Mouse (Mus musculus) neural tube, embryonic 13.5 days (tissue): ENCODE results near the gene Farp1. TPM values are rescaled to one million over a fixed set of nuclear protein-coding genes. Genes with fewer than 3 reads are reported as not detected.
A peak's percentile ranks its signal among the peaks of the same experiment; 100 is the strongest.
"Not testable (repeated sequence)": the region's sequence is repeated elsewhere in the genome, so short reads cannot be mapped to it uniquely, and the experiment has no call there.

Experiments
- ATAC-seq: fragments of 200-750 bp; cut with Nextera tagmentation; 2 replicates; pipeline ENCODE4 v1.8.0; 2017; ENCODE audit warnings: low read depth, mild to moderate bottlenecking, moderate TSS enrichment, moderate library complexity
- H3K27ac ChIP-seq: fragments of 300-500 bp; sonication (generic); replicated peaks from 2 replicates; pipeline ENCODE4 v1.5.1; 2015; ENCODE audit warnings: moderate library complexity, mild to moderate bottlenecking, inconsistent platforms
- H3K27me3 ChIP-seq: fragments of 300-500 bp; sonication (generic); 2 replicates; pipeline ENCODE4 v1.6.1; 2015; ENCODE audit warnings: mild to moderate bottlenecking, inconsistent platforms
- H3K36me3 ChIP-seq: fragments of 300-500 bp; sonication (generic); 2 replicates; pipeline ENCODE4 v1.6.1; 2015; ENCODE audit warnings: mild to moderate bottlenecking, inconsistent platforms
- H3K4me1 ChIP-seq: fragments of 300-500 bp; sonication (generic); replicated peaks from 2 replicates; pipeline ENCODE4 v1.6.1; 2015; ENCODE audit warnings: inconsistent platforms
- H3K4me2 ChIP-seq: fragments of 300-500 bp; sonication (generic); 2 replicates; pipeline ENCODE4 v1.6.1; 2015; ENCODE audit warnings: inconsistent platforms, mild to moderate bottlenecking, moderate library complexity
- H3K4me3 ChIP-seq: fragments of 300-500 bp; sonication (generic); 2 replicates; pipeline ENCODE4 v1.5.1; 2015; ENCODE audit warnings: mild to moderate bottlenecking, inconsistent platforms
- H3K9ac ChIP-seq: fragments of 300-500 bp; sonication (generic); 2 replicates; pipeline ENCODE4 v1.6.1; 2015; ENCODE audit warnings: moderate library complexity, mild to moderate bottlenecking, inconsistent platforms
- H3K9me3 ChIP-seq: fragments of 300-500 bp; sonication (generic); 2 replicates; pipeline ENCODE4 v1.6.1; 2016; ENCODE audit warnings: inconsistent platforms
- WGBS: fragments of 180-500 bp; shearing (Covaris S2); methylation state at CpG from one replicate; pipeline ENCODE4 v1.1.7; 2015; 5-methylcytosine and 5-hydroxymethylcytosine counted together
- polyA plus RNA-seq: library from polyadenylated mRNA; unstranded; fragments of >200 nt; fragmentation: Nextera tagmentation; extraction: Ambion mirVana; gene quantifications from 2 replicates; pipeline ENCODE4 v1.2.1, GENCODE M21; 2015

Gene Farp1
- polyA plus RNA-seq, 1 experiment from 2014 or later = 21.0 TPM

DNA sequence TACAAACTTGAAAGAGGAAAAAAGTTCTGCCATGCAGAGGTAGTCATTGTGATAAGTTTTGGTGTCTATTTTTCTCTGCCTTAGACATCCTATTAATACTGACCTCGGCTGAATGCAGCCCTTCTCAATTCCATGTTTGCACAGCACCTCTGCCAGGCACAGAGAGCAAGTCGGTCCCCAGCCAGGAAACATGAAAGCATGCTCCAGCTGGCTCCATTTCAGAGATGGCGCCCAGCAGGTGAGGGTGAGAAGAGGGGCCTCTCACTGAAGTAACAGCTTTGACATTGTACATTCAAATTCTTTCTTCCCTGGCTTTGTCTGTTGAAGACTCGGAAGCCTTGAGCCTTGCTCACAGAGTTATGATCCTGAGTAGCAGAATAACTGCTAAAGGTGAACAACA, 140.9 kb downstream of the Farp1 start:
- H3K27ac ChIP-seq = no peak overlapping the region
- H3K4me3 ChIP-seq = no peak overlapping the region
- H3K4me1 ChIP-seq = peaks cover 33% of the 10 kb centered on the region
- ATAC-seq = no peak
- H3K4me2 ChIP-seq = no peak overlapping the region
- WGBS = 70% methylated on average over 4 of the region's 4 CpGs
- no peaks in the 10 kb centered on the region for H3K36me3 ChIP-seq
- H3K9ac ChIP-seq = no peak overlapping the region
- H3K27me3 ChIP-seq = no peaks in the 10 kb centered on the region
- H3K9me3 ChIP-seq = no peaks in the 10 kb centered on the region

DNA sequence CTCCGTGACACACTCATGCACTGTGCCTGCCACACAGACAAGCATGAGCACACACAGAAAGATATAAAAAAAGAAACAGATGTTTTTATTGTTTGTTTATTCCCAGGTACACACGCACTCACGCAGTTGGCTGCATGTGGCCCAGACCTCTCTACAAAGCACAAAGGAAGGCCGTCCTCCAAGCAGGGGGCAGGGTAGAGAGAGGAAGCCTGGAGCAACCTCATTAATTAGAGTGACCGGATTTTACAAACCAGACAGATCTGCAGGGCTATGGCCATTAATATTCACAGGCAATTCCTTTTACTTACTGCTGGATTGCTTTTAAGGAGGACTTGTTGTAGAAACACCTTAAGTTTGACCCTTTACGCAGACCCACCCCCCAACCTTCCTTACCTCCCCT, 142.9 kb downstream of the Farp1 start:
- WGBS = 61% methylated on average over 6 of the region's 6 CpGs
- Histone ChIP-seq H3K27me3 (no peaks in the 10 kb centered on the region), H3K9me3 (no peaks in the 10 kb centered on the region), H3K27ac (no peak overlapping the region), H3K4me3 (no peak overlapping the region), H3K36me3 (no peaks in the 10 kb centered on the region), H3K4me1 (peaks cover 21% of the 10 kb centered on the region), H3K9ac (no peak overlapping the region), H3K4me2 (no peak overlapping the region)
- no peak for ATAC-seq

DNA sequence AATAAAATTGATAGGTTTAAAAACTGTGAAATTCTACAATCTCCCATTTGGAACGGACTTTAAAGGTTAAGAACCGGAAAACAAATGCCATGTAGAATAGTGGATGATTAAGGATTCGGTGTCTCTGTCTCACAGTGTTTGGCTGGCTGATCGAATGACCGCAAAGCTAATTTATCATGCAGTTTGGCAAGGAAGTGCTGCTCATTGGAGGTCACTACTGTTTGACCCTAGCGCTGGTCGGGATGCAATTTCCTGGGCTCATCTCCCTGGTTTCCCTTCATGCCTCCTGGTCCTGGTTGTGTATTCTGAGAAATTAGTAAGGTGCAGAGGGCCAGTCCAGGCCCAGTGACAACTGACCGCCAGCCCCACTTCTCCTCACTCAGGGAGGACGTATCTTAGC, 145.6 kb downstream of the Farp1 start:
- Histone ChIP-seq H3K27ac (no peak overlapping the region), H3K4me1 (peaks cover 12% of the 10 kb centered on the region), H3K9me3 (no peaks in the 10 kb centered on the region), H3K9ac (no peak overlapping the region), H3K4me2 (no peak overlapping the region), H3K4me3 (no peak overlapping the region), H3K27me3 (no peaks in the 10 kb centered on the region), H3K36me3 (no peaks in the 10 kb centered on the region)
- WGBS = 66% methylated on average over 9 of the region's 9 CpGs
- no peak for ATAC-seq

DNA sequence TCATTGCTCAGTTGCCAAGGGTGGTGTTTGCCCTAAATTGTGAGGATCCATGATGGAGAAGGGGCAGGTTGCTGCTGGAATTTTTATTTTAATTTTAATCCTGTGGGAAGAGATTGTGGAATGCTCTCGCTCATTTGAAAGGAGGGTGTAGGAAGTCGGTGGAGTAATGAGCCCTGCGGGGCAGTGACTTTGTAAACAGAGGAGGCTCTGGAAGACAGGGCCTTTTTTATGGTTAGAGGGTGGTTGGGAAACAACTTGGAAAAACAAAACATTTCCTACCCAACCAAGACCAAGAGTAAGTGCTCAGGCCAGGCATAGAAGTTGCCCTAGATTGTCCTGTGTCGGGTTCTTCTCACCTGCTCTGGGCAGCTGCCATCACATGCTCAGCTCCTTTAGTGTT, 146.8 kb downstream of the Farp1 start:
- no peaks in the 10 kb centered on the region for H3K27me3 ChIP-seq
- peaks cover 12% of the 10 kb centered on the region for H3K4me1 ChIP-seq
- ATAC-seq = no peak
- no peak overlapping the region for H3K9ac ChIP-seq
- no peak overlapping the region for H3K4me3 ChIP-seq
- no peaks in the 10 kb centered on the region for H3K36me3 ChIP-seq
- no peaks in the 10 kb centered on the region for H3K9me3 ChIP-seq
- 54% methylated on average over 4 of the region's 4 CpGs for WGBS
- no peak overlapping the region for H3K4me2 ChIP-seq
- no peak overlapping the region for H3K27ac ChIP-seq

DNA sequence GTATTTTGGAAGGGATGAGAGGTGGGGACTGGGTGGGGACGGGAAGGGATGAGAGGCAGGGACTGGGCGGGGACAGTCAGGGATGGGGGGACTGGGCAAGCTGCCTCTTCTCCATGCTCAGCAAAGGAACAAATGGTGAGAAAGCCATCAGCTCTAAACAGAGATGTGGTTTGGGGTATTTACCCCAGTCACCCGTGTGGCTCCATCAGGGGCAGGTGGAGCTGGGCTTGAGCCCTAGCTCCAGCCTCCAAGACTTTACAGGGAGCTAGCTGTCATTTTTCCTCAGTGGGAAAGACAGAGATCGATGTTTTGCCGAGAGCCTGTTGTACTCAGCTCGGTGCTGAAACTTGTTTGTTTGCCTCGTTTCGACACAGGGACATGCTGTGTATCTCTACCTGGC, 148.0 kb downstream of the Farp1 start:
- WGBS = 94% methylated on average over 8 of the region's 8 CpGs
- Histone ChIP-seq H3K9ac (no peak overlapping the region), H3K36me3 (no peaks in the 10 kb centered on the region), H3K27me3 (no peaks in the 10 kb centered on the region), H3K27ac (no peak overlapping the region), H3K9me3 (no peaks in the 10 kb centered on the region), H3K4me1 (peaks cover 7% of the 10 kb centered on the region), H3K4me2 (no peak overlapping the region), H3K4me3 (no peak overlapping the region)
- ATAC-seq = no peak

DNA sequence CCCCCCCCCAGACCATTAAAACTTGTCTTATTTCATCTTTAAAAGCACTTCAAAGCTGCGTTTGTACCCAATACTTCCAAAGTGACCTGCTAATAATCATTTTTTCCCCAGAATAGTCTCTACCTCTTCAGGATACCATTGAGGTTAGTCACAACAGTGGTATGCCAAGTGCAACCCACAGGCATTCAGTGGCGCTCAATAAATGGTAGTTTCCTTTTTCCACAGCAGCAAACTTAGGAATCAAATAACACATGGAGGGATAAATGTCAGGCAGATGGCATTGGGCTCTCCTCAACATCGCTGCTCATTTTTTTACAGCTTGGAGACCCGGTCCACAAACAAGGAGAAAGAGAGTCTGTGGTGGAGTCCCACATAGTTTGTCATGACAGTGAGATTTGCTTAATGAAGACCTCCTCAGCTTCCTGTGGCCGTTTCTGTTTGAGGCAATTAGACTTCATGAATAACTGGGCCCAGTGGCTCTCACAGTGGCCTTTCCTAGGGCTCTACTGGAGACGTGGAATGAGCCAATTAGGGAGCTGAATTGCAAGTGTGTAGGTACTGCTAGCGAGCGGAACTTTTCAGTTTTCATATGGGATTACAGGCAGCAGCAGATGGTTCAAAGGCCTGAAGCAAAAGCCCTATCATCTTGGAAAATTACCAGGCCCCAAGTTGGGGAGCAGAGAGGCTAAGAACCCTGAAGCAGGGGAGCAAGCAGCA, 148.6 kb downstream of the Farp1 start:
- Histone ChIP-seq H3K4me1 (peaks cover 7% of the 10 kb centered on the region; the same call in 1 of the 2 replicates), H3K9me3 (no peaks in the 10 kb centered on the region), H3K4me3 (no peak overlapping the region), H3K4me2 (no peak overlapping the region), H3K27me3 (no peaks in the 10 kb centered on the region), H3K9ac (no peak overlapping the region), H3K27ac (no peak overlapping the region), H3K36me3 (no peaks in the 10 kb centered on the region)
- no peak for ATAC-seq
- WGBS = 75% methylated on average over 8 of the region's 8 CpGs

DNA sequence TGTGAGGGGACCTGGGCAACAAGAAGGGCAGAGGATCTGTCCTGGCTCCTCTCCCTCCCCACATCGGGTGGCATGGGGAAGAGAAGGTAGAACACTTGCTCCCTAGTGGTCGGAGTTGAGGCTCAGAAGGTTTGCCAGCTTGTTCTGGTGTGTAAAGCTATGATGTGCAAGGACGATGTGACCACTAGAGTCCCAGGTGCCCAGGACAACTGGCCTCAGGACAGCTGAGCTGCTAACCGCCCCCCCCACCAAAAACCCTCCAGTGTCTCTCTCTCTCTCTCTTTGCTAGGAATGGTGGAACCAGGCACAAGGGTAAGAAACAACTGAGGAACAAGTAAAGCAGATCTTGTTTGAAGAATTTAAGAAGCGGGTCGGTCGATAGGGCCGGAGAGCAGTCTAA, 149.4 kb downstream of the Farp1 start:
- no peaks in the 10 kb centered on the region for H3K27me3 ChIP-seq
- H3K4me2 ChIP-seq = no peak overlapping the region
- WGBS = 96% methylated on average over 8 of the region's 8 CpGs
- H3K27ac ChIP-seq = no peak overlapping the region
- H3K4me1 ChIP-seq = peaks cover 7% of the 10 kb centered on the region; the same call in 1 of the 2 replicates
- H3K9me3 ChIP-seq = no peaks in the 10 kb centered on the region
- no peak overlapping the region for H3K4me3 ChIP-seq
- no peak for ATAC-seq
- no peak overlapping the region for H3K9ac ChIP-seq
- no peaks in the 10 kb centered on the region for H3K36me3 ChIP-seq

DNA sequence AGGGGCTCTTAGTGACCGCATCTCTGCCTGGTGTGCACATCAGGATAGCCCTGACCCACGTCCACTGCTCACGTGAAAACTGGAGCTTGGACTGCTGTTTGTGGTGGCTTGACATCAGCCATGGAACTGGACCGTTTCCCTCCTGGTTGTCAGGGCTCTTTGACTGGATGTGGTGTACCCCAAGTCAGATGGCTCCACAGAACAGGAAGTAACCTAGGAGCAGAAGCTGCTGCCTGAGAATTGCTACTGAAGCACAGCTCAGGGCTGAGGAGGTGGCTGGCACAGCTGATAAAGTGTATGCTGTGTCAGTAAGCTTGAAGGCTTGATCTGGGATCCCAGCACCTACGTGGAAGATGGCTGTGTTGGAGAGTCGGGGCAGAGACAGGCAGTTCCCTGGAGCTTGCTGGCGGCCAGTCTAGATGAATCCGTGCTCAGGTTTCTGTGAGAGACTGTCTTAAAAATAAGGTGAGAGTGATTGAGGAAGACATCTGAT, 151.4 kb downstream of the Farp1 start:
- ATAC-seq = 0 out of 2 replicates have a peak, but pooled peaks have one; percentile 32

DNA sequence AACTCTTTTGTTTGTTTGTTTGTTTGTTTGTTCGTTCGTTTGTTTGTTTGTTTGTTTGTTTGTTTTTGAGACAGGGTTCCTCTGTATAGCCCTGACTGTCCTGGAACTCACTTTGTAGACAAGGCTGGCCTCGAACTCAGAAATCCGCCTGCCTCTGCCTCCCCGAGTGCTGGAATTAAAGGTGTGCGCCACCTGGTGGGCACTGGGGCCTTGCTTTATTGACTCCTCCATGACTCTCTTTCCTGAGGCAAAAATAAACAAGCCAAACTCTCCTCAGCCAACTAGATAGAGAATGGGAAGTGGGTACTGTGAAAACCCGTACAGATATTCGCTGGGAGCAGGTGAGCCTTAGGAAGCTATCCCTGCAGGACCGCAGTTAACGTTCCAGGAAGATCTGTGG, 154.8 kb downstream of the Farp1 start:
- not testable (repeated sequence) for ATAC-seq, H3K27me3 ChIP-seq, H3K27ac ChIP-seq, H3K9me3 ChIP-seq, H3K36me3 ChIP-seq, H3K4me3 ChIP-seq, H3K9ac ChIP-seq, H3K4me2 ChIP-seq
- 94% methylated on average over 10 of the region's 10 CpGs for WGBS
- peaks cover 13% of the 10 kb centered on the region for H3K4me1 ChIP-seq

More for the DNA sequence above, 151.4 kb downstream of the Farp1 start:
- no peaks in the 10 kb centered on the region for H3K36me3 ChIP-seq
- peaks cover 10% of the 10 kb centered on the region for H3K4me1 ChIP-seq
- H3K4me3 ChIP-seq = no peak overlapping the region
- no peak overlapping the region for H3K4me2 ChIP-seq
- WGBS = 91% methylated on average over 8 of the region's 8 CpGs
- no peak overlapping the region for H3K9ac ChIP-seq
- H3K9me3 ChIP-seq = no peaks in the 10 kb centered on the region
- no peaks in the 10 kb centered on the region for H3K27me3 ChIP-seq
- H3K27ac ChIP-seq = no peak overlapping the region

DNA sequence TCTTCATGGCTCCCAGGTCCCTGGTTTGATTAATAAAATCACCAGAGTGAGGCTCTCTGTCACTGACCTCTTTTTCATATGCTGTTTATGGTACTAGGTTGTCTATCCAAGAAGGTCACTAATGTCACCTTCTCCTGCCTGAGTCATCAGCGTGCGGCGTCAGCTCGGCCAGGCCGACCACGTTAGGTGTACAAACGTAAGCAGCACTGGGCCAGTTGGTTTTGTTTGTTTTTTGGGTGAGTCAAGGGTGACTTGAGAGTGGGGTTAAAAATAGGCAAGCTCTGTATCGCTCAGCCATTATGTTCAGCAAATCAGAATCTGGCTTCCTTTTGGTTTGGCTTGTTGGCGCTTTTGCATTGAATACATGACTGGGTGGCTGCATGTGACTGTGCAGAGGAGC, 155.4 kb downstream of the Farp1 start:
- H3K9ac ChIP-seq = no peak overlapping the region
- H3K4me3 ChIP-seq = no peak overlapping the region
- no peak overlapping the region for H3K27ac ChIP-seq
- peaks cover under 1% of the 10 kb centered on the region; the same call in 1 of the 2 replicates for H3K9me3 ChIP-seq
- no peaks in the 10 kb centered on the region for H3K36me3 ChIP-seq
- WGBS = 91% methylated on average over 9 of the region's 9 CpGs
- H3K4me1 ChIP-seq = peaks cover 13% of the 10 kb centered on the region
- no peak overlapping the region for H3K4me2 ChIP-seq
- no peak for ATAC-seq
- H3K27me3 ChIP-seq = no peaks in the 10 kb centered on the region

DNA sequence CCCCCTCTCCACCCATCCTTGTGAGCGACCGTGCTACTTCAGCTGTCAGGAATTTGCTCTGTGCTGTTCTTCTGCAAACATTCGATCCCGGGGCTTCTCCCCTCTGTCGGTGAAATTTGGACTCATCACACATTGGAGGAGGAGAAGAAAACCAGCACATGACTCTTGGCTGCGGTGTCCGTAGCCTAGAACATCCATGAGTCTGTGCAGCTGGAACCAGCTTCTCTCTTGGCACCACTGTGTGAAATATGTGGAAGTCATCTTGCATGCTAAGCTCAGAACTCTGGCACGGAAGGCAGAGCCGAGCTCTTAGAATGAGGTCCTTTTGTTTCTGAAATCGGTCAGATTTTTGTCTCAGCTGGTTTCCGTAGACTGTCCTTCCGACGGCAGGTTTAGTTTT, 156.7 kb downstream of the Farp1 start:
- H3K4me2 ChIP-seq = no peak overlapping the region
- H3K27me3 ChIP-seq = no peaks in the 10 kb centered on the region
- ATAC-seq = no peak
- H3K4me3 ChIP-seq = no peak overlapping the region
- H3K36me3 ChIP-seq = no peaks in the 10 kb centered on the region
- H3K9ac ChIP-seq = no peak overlapping the region
- H3K9me3 ChIP-seq = peaks cover 12% of the 10 kb centered on the region
- peak overlapping the region; percentile 42; the same call in 1 of the 2 replicates for H3K27ac ChIP-seq
- 56% methylated on average over 13 of the region's 13 CpGs for WGBS
- H3K4me1 ChIP-seq = peaks cover 13% of the 10 kb centered on the region

DNA sequence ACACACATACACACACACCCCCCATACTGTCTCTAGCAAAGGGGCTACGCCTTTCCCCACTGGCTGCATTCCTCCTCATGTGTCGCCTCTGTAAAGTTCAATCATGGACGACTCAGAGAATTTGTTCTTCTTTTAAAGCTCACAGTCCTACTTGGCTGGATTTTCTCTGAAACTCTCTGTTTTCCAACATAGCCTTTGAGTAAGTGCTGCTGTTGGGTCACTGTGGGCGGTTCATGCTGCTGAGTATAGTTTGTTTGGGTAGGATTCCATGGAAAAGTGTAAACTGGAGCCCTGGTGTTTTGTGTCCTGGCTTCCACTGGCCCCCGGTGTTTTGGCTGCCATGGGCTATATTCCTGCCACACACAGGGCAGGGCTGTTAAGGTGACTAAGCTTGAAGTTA, 157.4 kb downstream of the Farp1 start:
- no peaks in the 10 kb centered on the region for H3K36me3 ChIP-seq
- H3K4me1 ChIP-seq = peaks cover 13% of the 10 kb centered on the region
- no peak for ATAC-seq
- no peak overlapping the region for H3K9ac ChIP-seq
- H3K27me3 ChIP-seq = no peaks in the 10 kb centered on the region
- 79% methylated on average over 5 of the region's 5 CpGs for WGBS
- H3K4me3 ChIP-seq = no peak overlapping the region
- H3K4me2 ChIP-seq = no peak overlapping the region
- H3K27ac ChIP-seq = peak overlapping the region; percentile 42; the same call in 1 of the 2 replicates
- peaks cover 14% of the 10 kb centered on the region for H3K9me3 ChIP-seq

DNA sequence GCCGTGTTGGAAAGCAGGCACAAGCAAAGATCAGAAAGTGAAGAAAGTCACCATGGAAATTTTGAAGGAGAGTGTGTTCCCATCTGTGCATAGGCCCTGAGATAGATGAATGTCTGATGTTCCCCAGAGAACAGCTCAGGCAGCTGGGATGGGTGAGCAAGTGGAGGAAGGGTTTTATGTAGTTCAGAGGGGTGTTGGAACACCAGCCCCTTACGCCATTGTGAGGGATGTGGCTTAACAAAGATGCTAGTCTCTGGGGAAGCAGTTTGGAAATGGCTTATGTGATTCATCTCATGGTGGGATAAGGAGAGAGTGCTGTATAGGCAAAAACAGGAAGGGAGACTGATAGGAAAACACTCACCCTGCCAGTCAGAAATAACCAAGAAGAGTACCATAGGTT, 159.0 kb downstream of the Farp1 start:
- Histone ChIP-seq H3K27me3 (no peaks in the 10 kb centered on the region), H3K9me3 (peaks cover 14% of the 10 kb centered on the region), H3K4me1 (peaks cover 23% of the 10 kb centered on the region), H3K4me3 (no peak overlapping the region), H3K36me3 (no peaks in the 10 kb centered on the region), H3K9ac (no peak overlapping the region), H3K4me2 (no peak overlapping the region), H3K27ac (no peak overlapping the region)
- WGBS = 92% methylated on average over 2 of the region's 2 CpGs
- no peak for ATAC-seq
